Mouse (Mus musculus): ENCODE measurements around the gene Arhgap25.
"Not testable (repeated sequence)": the region's sequence is repeated elsewhere in the genome, so short reads cannot be mapped to it uniquely, and the experiment has no call there.

The Arhgap25 gene

GRCm38 (mm10) chr6:87503976-87504375, 29.1 kb downstream of the Arhgap25 start:
- peak; percentile 80 for DNase-seq (ENCODE audit: low read depth, low spot score)

GRCm38 (mm10) chr6:87503536-87503935, 29.5 kb downstream of the Arhgap25 start:
- no peak for DNase-seq (ENCODE audit: low read depth, low spot score)

- peak; percentile 89 for DNase-seq (ENCODE audit: low read depth, low spot score)
Measured at GRCm38 (mm10) chr6:87502831-87503286, 30.2 kb downstream of the Arhgap25 start.

- DNase-seq (ENCODE audit: low read depth, low spot score), result peak; percentile 67
Measured at GRCm38 (mm10) chr6:87502411-87502810, 30.6 kb downstream of the Arhgap25 start.

- peak; percentile 39 for DNase-seq (ENCODE audit: low read depth, low spot score)
Measured at GRCm38 (mm10) chr6:87500696-87501095, 32.4 kb downstream of the Arhgap25 start.

GRCm38 (mm10) chr6:87499791-87500190, 33.3 kb downstream of the Arhgap25 start:
- peak; percentile 26 for DNase-seq (ENCODE audit: low read depth, low spot score)

- no peak for DNase-seq (ENCODE audit: low read depth, low spot score)
Measured at GRCm38 (mm10) chr6:87496143-87496542, 36.9 kb downstream of the Arhgap25 start.

- DNase-seq (ENCODE audit: low read depth, low spot score), result no peak
Measured at GRCm38 (mm10) chr6:87494339-87494738, 38.7 kb downstream of the Arhgap25 start.

GRCm38 (mm10) chr6:87487657-87488426, 45.2 kb downstream of the Arhgap25 start:
- peak; percentile 60 for DNase-seq (ENCODE audit: low read depth, low spot score)

GRCm38 (mm10) chr6:87484806-87485205, 48.3 kb downstream of the Arhgap25 start:
- DNase-seq (ENCODE audit: low read depth, low spot score), result no peak

GRCm38 (mm10) chr6:87483900-87484289, 49.2 kb downstream of the Arhgap25 start:
- DNase-seq (ENCODE audit: low read depth, low spot score), result no peak

- DNase-seq (ENCODE audit: low read depth, low spot score), result no peak
Measured at GRCm38 (mm10) chr6:87483224-87483899, 49.7 kb downstream of the Arhgap25 start.

- peak; percentile 20 for DNase-seq (ENCODE audit: low read depth, low spot score)
Measured at GRCm38 (mm10) chr6:87479291-87479999, 53.6 kb downstream of the Arhgap25 start.

- DNase-seq (ENCODE audit: low read depth, low spot score), result no peak
Measured at GRCm38 (mm10) chr6:87478847-87479246, 54.2 kb downstream of the Arhgap25 start.

GRCm38 (mm10) chr6:87475223-87475622, 57.8 kb downstream of the Arhgap25 start:
- no peak for DNase-seq (ENCODE audit: low read depth, low spot score)

- not testable (repeated sequence) for DNase-seq (ENCODE audit: low read depth, low spot score)
Measured at GRCm38 (mm10) chr6:87470098-87470497, 63.0 kb downstream of the Arhgap25 start.

- no peak for DNase-seq (ENCODE audit: low read depth, low spot score)
Measured at GRCm38 (mm10) chr6:87468372-87468771, 64.7 kb downstream of the Arhgap25 start.

GRCm38 (mm10) chr6:87467373-87467772, 65.7 kb downstream of the Arhgap25 start:
- DNase-seq (ENCODE audit: low read depth, low spot score), result no peak

GRCm38 (mm10) chr6:87466221-87466620, 66.8 kb downstream of the Arhgap25 start:
- DNase-seq (ENCODE audit: low read depth, low spot score), result peak; percentile 86

GRCm38 (mm10) chr6:87455507-87455906, 77.6 kb downstream of the Arhgap25 start:
- no peak for DNase-seq (ENCODE audit: low read depth, low spot score)

GRCm38 (mm10) chr6:87451771-87452170, 81.3 kb downstream of the Arhgap25 start:
- no peak for DNase-seq (ENCODE audit: low read depth, low spot score)

GRCm38 (mm10) chr6:87451016-87451415, 82.0 kb downstream of the Arhgap25 start:
- peak; percentile 68 for DNase-seq (ENCODE audit: low read depth, low spot score)

Data from CD4-positive, CD25-positive, alpha-beta regulatory T cell, adult 2 months (primary cell).